Mouse (Mus musculus): ENCODE results near the gene Ttc38. TPM values are rescaled to one million over a fixed set of nuclear protein-coding genes. Genes with fewer than 3 reads are reported as not detected.

The Ttc38 gene
- polyA plus RNA-seq, 1 experiment from 2014 or later, result 3.5 TPM

- peak; percentile 98 for DNase-seq (ENCODE audit: low spot score)
- peaks cover 18% of the 10 kb centered on the region for H3K4me1 ChIP-seq
- no peaks in the 10 kb centered on the region for H3K9me3 ChIP-seq
- H3K27me3 ChIP-seq (ENCODE audit: insufficient read depth, poor library complexity, severe bottlenecking), result no peaks in the 10 kb centered on the region
- peaks cover 48% of the 10 kb centered on the region for H3K36me3 ChIP-seq
- H3K4me3 ChIP-seq, result peak within 1 kb of the TSS; percentile 83
- peak within 1 kb of the TSS; percentile 91 for H3K27ac ChIP-seq
- under 1% methylated on average over 50 of the region's 50 CpGs for WGBS
These were observed 46.9 kb downstream of the Ttc38 start, which contains the start of gene Trmu for GRCm38 (mm10) chr15:85878848-85879497. Gene Trmu, plus strand, starts transcription at chr15:85879312.

DNA sequence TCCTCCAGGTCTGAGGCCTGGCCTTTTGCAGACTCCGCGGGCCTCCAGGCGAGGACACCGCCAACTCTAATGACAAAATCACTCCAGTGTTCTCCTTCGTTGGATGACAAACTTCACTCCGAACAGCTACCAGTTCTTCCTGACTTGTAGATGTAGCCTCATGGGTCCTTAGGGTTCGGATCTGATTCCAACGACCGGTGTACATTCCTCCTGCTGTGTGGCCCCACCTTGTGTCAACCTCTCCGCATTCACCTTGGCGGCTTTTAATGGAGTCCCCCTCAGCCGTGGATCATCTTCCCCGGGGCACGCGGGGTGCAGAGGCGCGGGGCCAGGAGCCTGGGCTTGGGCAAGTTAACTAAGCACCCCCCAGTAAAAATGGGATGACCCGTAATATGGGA is 47.4 kb downstream of the Ttc38 start:
- Histone ChIP-seq H3K27ac (peak overlapping the region; percentile 91), H3K4me1 (peaks cover 18% of the 10 kb centered on the region), H3K36me3 (peaks cover 48% of the 10 kb centered on the region), H3K9me3 (no peaks in the 10 kb centered on the region), H3K4me3 (peak overlapping the region; percentile 83), H3K27me3 (ENCODE audit: insufficient read depth, poor library complexity, severe bottlenecking) (no peaks in the 10 kb centered on the region)
- under 1% methylated on average over 18 of the region's 18 CpGs for WGBS
- no peak for DNase-seq (ENCODE audit: low spot score)

GRCm38 (mm10) chr15:85885606-85886005 is 53.5 kb downstream of the Ttc38 start:
- Histone ChIP-seq H3K27me3 (ENCODE audit: insufficient read depth, poor library complexity, severe bottlenecking) (no peaks in the 10 kb centered on the region), H3K36me3 (peaks cover 54% of the 10 kb centered on the region), H3K9me3 (no peaks in the 10 kb centered on the region), H3K4me3 (no peak overlapping the region), H3K27ac (no peak overlapping the region), H3K4me1 (no peaks in the 10 kb centered on the region)
- no peak for DNase-seq (ENCODE audit: low spot score)
- 82% methylated on average over 5 of the region's 5 CpGs for WGBS

DNA sequence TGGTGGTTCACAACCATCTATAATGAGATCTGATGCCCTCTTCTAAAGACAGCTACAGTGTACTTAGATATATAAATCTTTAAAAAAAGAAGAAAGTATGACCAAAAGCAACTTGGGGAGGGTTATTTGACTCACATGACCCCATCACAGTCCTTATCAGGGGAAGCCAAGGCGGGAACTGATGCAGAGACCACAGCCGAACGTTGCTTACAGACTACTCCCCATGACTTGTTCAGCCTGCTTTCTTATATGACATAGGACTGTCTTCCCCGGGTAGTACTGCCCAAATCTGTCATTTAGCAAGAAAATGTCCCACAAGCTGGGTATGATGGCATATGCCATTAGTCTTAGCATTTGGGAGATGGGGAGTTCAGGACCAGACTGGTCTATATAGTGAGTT is 57.1 kb downstream of the Ttc38 start:
- H3K4me3 ChIP-seq, result no peak overlapping the region
- H3K4me1 ChIP-seq, result no peaks in the 10 kb centered on the region
- H3K27me3 ChIP-seq (ENCODE audit: insufficient read depth, poor library complexity, severe bottlenecking), result no peaks in the 10 kb centered on the region
- no peaks in the 10 kb centered on the region for H3K9me3 ChIP-seq
- H3K27ac ChIP-seq, result no peak overlapping the region
- H3K36me3 ChIP-seq, result peaks cover 72% of the 10 kb centered on the region
- no peak for DNase-seq (ENCODE audit: low spot score)
- WGBS, result 81% methylated on average over 4 of the region's 4 CpGs

- WGBS, result 84% methylated on average over 10 of the region's 10 CpGs
- Histone ChIP-seq H3K9me3 (no peaks in the 10 kb centered on the region), H3K27me3 (ENCODE audit: insufficient read depth, poor library complexity, severe bottlenecking) (no peaks in the 10 kb centered on the region), H3K4me3 (no peak overlapping the region), H3K4me1 (no peaks in the 10 kb centered on the region), H3K36me3 (peaks cover 73% of the 10 kb centered on the region), H3K27ac (no peak overlapping the region)
- no peak for DNase-seq (ENCODE audit: low spot score)
These were observed 59.9 kb downstream of the Ttc38 start for GRCm38 (mm10) chr15:85891971-85892370.

- WGBS, result 82% methylated on average over 13 of the region's 13 CpGs
- H3K4me1 ChIP-seq, result no peaks in the 10 kb centered on the region
- no peak overlapping the region for H3K27ac ChIP-seq
- no peak for DNase-seq (ENCODE audit: low spot score)
- no peaks in the 10 kb centered on the region for H3K9me3 ChIP-seq
- no peak overlapping the region for H3K4me3 ChIP-seq
- H3K27me3 ChIP-seq (ENCODE audit: insufficient read depth, poor library complexity, severe bottlenecking), result no peaks in the 10 kb centered on the region
- peaks cover 80% of the 10 kb centered on the region for H3K36me3 ChIP-seq
These were observed 60.5 kb downstream of the Ttc38 start for GRCm38 (mm10) chr15:85892498-85893118.

- Histone ChIP-seq H3K36me3 (peaks cover 88% of the 10 kb centered on the region), H3K9me3 (no peaks in the 10 kb centered on the region), H3K27me3 (ENCODE audit: insufficient read depth, poor library complexity, severe bottlenecking) (no peaks in the 10 kb centered on the region), H3K4me3 (no peak overlapping the region), H3K27ac (no peak overlapping the region), H3K4me1 (no peaks in the 10 kb centered on the region)
- WGBS, result 84% methylated on average over 7 of the region's 7 CpGs
- DNase-seq (ENCODE audit: low spot score), result no peak
These were observed 61.8 kb downstream of the Ttc38 start for GRCm38 (mm10) chr15:85893871-85894270.

GRCm38 (mm10) chr15:85896284-85896683 is 64.2 kb downstream of the Ttc38 start:
- H3K27me3 ChIP-seq (ENCODE audit: insufficient read depth, poor library complexity, severe bottlenecking), result no peaks in the 10 kb centered on the region
- no peak overlapping the region for H3K27ac ChIP-seq
- peaks cover 88% of the 10 kb centered on the region for H3K36me3 ChIP-seq
- DNase-seq (ENCODE audit: low spot score), result no peak
- H3K4me3 ChIP-seq, result no peak overlapping the region
- no peaks in the 10 kb centered on the region for H3K9me3 ChIP-seq
- peaks cover 5% of the 10 kb centered on the region; the same call in 1 of the 2 replicates for H3K4me1 ChIP-seq
- 24% methylated on average over 8 of the region's 8 CpGs for WGBS

DNA sequence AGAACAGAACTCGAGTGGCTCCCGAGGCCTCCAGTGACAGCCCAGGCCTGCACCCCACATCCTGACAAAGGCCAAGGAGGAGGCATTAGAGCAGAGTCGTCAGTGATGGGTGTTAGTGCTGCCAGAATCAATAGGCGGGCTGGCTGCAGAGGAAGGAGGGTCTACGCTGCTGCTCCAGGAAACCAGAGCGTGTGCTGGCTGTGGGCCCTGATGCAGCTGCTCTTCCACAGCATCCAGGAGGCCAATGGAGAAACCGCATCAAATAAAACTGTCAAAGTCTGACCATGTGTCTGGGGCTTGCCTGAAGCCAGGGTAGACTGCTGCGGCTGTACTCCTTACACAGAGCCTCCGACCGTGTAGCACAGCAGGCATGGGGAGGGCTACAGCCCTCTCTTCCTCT is 65.0 kb downstream of the Ttc38 start:
- H3K9me3 ChIP-seq, result no peaks in the 10 kb centered on the region
- DNase-seq (ENCODE audit: low spot score), result no peak
- H3K27me3 ChIP-seq (ENCODE audit: insufficient read depth, poor library complexity, severe bottlenecking), result no peaks in the 10 kb centered on the region
- peaks cover 12% of the 10 kb centered on the region for H3K4me1 ChIP-seq
- WGBS, result 90% methylated on average over 10 of the region's 10 CpGs
- H3K36me3 ChIP-seq, result peaks cover 80% of the 10 kb centered on the region
- H3K27ac ChIP-seq, result no peak overlapping the region
- no peak overlapping the region for H3K4me3 ChIP-seq

- H3K4me1 ChIP-seq, result peaks cover 24% of the 10 kb centered on the region
- peaks cover 57% of the 10 kb centered on the region for H3K36me3 ChIP-seq
- no peaks in the 10 kb centered on the region; the same call in 1 of the 2 replicates for H3K27me3 ChIP-seq (ENCODE audit: insufficient read depth, poor library complexity, severe bottlenecking)
- 81% methylated on average over 6 of the region's 6 CpGs for WGBS
- H3K4me3 ChIP-seq, result no peak overlapping the region
- no peak overlapping the region for H3K27ac ChIP-seq
- no peaks in the 10 kb centered on the region for H3K9me3 ChIP-seq
- no peak for DNase-seq (ENCODE audit: low spot score)
These were observed 67.3 kb downstream of the Ttc38 start for GRCm38 (mm10) chr15:85899396-85899795.

GRCm38 (mm10) chr15:85900318-85900717 is 68.2 kb downstream of the Ttc38 start:
- 92% methylated on average over 8 of the region's 8 CpGs for WGBS
- H3K27me3 ChIP-seq (ENCODE audit: insufficient read depth, poor library complexity, severe bottlenecking), result no peaks in the 10 kb centered on the region; the same call in 1 of the 2 replicates
- no peak overlapping the region for H3K27ac ChIP-seq
- no peak overlapping the region for H3K4me3 ChIP-seq
- DNase-seq (ENCODE audit: low spot score), result no peak
- no peaks in the 10 kb centered on the region for H3K9me3 ChIP-seq
- peaks cover 48% of the 10 kb centered on the region for H3K36me3 ChIP-seq
- peaks cover 24% of the 10 kb centered on the region for H3K4me1 ChIP-seq

GRCm38 (mm10) chr15:85900801-85901200 is 68.7 kb downstream of the Ttc38 start:
- peaks cover 43% of the 10 kb centered on the region for H3K36me3 ChIP-seq
- no peaks in the 10 kb centered on the region for H3K9me3 ChIP-seq
- H3K27me3 ChIP-seq (ENCODE audit: insufficient read depth, poor library complexity, severe bottlenecking), result no peaks in the 10 kb centered on the region; the same call in 1 of the 2 replicates
- WGBS, result 76% methylated on average over 12 of the region's 12 CpGs
- no peak overlapping the region for H3K27ac ChIP-seq
- no peak for DNase-seq (ENCODE audit: low spot score)
- no peak overlapping the region for H3K4me3 ChIP-seq
- H3K4me1 ChIP-seq, result peaks cover 24% of the 10 kb centered on the region

GRCm38 (mm10) chr15:85902505-85902904 is 70.4 kb downstream of the Ttc38 start:
- WGBS, result 58% methylated on average over 10 of the region's 10 CpGs
- Histone ChIP-seq H3K27ac (no peak overlapping the region), H3K4me3 (no peak overlapping the region), H3K4me1 (peaks cover 24% of the 10 kb centered on the region), H3K9me3 (no peaks in the 10 kb centered on the region), H3K27me3 (ENCODE audit: insufficient read depth, poor library complexity, severe bottlenecking) (peaks cover 1% of the 10 kb centered on the region; the same call in 1 of the 2 replicates), H3K36me3 (peaks cover 27% of the 10 kb centered on the region)
- no peak for DNase-seq (ENCODE audit: low spot score)

All from heart, embryonic 10.5 days (tissue).